Mouse (Mus musculus): ENCODE measurements around the gene Prrg4.
"Not testable (repeated sequence)": the region's sequence is repeated elsewhere in the genome, so short reads cannot be mapped to it uniquely, and the experiment has no call there.

Gene Prrg4

DNA sequence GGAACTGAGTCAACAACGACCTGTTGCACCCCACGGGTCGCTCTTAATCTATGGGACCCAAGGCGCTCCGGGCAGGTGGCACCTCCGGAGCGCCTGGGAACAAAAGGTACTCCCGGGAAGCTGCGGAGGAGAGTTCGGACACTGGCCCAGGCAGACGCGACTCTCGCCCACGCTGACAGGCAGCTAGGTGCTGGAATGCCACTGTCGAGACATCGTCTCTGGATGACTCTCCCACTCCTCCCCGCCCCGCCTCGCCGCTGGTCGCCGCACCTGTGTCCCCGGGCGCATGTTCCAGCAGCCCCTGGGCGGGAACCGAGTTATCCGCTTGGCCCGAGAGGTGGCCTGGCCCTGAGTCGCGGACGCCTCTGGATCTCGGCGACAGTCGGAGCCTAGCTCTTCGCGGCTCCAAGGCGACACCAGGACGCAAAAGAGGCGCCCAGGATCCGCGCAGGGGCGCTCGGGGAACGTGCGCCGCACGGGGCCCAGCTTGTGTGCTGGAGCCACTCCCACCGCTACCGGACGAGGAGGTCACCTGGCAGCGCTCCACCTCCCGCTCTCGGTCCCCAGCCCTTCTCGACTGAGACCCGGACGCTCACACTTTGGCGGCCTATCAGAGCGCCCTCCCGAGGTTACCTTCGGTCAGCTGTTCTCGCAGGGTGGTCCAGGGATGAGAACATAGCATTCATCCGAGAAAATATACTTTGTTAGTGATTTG, at the start of gene Prrg4:
Gene Prrg4 (minus strand): TSS at position 601 of the 715 bp plus-strand sequence.
- DNase-seq, result peak; percentile 13

DNA sequence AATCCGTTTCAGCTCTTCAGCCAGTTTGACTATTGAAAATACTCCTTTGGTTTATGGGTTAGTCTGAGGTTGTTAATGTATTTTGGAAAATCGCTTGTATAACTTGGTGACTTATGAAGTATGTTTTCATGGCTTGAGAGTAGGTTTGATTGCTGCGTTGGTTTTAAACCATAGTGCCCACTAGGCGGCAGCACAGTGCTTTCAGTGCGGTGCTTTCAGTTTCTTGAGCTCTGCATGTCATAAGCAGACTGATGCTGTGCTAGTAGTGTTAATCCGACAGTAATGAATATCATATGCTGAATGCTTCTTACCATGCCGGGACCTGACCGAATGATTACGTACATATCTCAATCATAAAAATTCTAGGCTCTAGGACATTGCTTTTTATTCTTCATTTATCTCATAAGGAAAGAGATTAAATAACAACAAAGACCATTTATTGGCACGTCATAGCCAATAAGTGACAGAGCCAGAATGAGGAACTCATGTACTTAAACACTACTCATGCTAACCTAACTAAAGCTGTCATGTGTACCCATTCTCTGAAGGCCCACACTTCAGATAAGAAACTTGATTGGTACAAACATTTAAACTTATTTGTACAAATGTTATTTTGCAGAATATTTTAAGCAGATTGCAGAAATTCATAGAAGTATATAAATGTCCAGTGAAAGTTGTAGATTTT, 38.3 kb upstream of the Prrg4 start:
- peak; percentile 64 for DNase-seq

- not testable (repeated sequence) for DNase-seq
Observed at GRCm38 (mm10) chr2:104887331-104887730, 37.7 kb upstream of the Prrg4 start.

- DNase-seq, result no peak
Observed at GRCm38 (mm10) chr2:104886109-104886508, 36.4 kb upstream of the Prrg4 start.

DNA sequence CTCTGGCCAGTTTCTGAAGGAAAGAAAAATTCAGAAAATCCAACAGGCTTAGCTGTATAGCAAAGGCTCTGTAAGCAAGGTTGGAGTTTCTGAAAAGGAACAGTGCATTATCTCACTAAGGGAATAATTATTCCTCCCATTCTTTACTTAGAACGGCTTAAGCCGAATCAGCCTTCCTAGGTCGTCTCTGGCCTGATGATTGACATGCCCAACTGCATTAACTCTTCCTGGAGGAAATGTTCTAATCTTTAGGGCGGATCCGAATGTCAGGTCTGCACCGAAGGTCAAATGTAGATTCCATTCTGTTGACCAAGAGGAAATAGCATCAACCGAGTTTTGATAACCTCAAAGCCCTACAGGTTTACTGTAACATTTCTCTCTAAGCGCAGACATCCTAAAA, 29.1 kb upstream of the Prrg4 start:
- no peak for DNase-seq

DNA sequence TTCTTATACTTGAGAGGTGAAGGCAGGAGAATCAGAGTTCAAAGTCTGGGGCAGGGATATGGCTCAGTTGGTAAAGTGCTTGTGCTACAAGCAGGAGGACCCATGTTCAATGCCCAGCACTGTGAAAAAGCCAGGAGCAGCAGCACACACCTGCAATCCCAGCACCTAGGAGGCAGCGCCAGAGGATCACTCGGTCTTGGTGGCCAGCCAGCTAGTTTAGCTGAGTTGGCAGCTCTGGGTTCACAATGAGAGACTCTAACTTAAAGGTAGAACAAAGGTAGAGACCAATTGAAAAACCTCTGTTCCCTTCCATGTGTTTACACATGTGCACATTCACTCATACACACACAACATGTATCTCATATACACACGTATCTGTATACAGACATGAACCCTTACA, 19.4 kb upstream of the Prrg4 start:
- no peak for DNase-seq

- no peak for DNase-seq
Observed at GRCm38 (mm10) chr2:104867282-104867855, 17.7 kb upstream of the Prrg4 start, which contains the start of gene Ccdc73. TSS of gene Ccdc73 (plus strand) at chr2:104867805.

DNA sequence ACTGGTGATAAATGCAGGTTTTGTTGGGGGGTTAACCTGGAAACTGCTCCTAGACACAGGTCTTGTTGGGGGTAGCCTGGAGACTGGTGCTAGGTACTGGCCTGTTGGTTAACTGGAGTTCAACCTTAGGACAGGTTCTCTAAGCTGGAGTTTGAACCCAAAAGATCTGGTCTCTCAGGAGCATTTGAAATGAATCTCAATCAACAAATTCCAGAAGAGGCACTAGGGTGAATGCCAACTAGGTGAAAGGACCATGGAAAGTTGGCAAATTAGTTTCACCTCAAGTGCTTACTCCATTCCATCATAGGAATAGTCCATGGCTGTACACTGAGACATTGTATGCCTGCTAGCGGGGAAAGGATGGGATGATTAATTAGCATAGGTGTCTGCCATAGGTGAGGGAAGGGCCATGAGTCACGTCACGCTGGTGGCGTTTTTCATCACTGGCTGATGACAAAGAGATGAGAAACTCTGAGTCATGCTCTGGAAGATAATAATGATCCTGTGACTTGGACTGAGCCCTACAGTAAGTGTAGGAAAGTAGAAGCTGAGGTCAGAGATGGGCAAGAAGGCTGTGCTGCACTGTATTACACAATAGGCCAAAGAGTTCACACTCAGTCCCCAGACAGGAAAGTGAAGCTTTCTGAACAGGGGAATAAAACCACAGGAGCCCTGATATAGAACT, 14.6 kb upstream of the Prrg4 start:
- DNase-seq, result no peak

GRCm38 (mm10) chr2:104860426-104860825, 10.8 kb upstream of the Prrg4 start:
- DNase-seq, result no peak

DNA sequence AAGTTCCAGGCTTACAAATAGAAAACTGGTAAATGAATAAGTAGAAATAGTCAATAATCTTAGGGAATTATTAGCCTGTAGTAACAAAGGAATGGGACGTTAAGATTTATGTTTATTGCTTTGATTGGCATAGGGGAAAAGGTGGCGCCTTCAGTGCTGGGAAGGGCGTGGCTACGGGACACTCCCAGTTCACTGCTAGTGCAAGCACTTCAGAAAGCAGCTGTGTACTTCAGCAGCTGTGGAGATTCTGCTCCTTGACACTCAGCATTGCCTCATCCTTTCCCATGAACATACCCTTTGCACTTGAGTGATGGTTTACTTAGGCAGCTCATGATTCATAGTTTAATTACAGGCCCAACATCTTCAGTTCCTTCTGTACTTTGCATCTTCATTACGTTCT, 9.4 kb upstream of the Prrg4 start:
- no peak for DNase-seq

DNA sequence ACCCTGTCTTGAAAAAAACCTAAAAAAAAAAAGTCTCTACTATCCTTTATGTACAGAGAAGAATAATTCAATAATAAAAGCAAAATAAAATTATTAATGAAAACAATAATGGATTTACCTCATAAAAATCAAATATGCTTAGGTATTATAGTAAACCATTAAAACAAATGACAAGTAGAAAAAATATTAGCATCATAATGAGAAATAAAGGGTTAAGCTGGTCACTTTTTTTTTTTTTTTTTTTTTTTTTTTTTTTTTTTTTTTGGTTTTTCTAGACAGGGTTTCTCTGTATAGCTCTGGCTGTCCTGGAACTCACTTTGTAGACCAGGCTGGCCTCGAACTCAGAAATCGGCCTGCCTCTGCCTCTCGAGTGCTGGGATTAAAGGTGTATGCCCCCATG, 8.4 kb upstream of the Prrg4 start:
- DNase-seq, result not testable (repeated sequence)

GRCm38 (mm10) chr2:104856218-104856617, 6.5 kb upstream of the Prrg4 start:
- no peak for DNase-seq

DNA sequence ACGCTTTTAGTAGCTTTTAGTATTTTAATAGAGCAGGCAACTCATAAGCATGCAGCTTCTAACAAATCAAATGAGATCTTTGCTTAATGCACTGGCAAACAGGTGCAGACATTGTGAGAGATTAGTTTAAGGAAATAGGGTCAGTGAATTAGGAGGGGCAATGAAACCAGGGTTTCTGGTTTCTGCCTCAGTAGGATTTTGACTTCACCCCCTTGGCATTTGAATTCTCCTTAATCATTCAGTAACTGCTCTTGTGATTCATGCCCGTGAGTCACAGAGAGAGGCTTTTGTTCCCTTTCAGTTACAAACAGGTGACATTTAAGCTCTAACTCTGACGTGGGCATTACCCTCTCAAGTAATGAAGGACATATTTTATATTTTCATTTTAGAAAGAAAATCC, 6.1 kb upstream of the Prrg4 start:
- no peak for DNase-seq

- DNase-seq, result no peak
Observed at GRCm38 (mm10) chr2:104854836-104855235, 5.2 kb upstream of the Prrg4 start.

DNA sequence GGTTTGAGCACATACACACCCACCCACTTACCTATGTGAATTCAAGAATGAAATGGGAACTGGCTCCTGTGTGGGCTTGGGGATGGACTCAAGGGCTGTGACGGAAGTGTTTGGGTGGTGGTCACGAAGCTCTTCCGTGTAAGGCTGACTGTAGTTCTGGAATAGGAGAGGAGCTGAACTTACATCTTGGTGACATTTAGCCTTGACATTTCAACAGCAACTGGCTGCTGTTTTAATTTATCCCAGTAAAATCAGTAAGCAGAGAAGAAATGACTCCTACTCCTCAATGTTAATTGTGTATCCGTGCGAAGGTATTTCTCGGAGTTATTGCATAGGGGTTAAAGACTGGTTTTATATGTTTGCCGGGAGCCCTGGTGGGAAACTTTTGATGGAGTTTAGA, 2.9 kb upstream of the Prrg4 start:
- DNase-seq, result no peak

DNA sequence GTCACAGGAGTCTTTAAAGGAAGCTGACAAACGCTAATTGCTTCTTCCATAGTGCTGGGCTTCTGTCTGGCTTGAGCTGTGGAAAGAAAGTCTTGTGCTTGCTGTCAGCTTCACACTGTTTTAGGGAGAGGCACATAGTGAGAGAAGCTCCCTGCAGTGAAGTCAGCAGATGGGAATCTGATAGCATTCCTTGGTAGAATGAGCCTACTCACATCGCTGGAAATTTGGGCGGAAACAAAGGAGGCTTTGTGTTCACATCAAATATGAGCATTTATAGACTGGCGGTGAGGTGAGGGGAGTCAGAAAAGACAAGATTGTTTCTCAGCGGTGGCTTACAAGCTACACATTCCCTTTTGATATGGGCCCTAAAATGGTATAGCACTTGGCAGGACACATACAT, 2.0 kb upstream of the Prrg4 start:
- DNase-seq, result no peak

- no peak for DNase-seq
Observed at GRCm38 (mm10) chr2:104849991-104850359, 299 bp upstream of the Prrg4 start.

DNA sequence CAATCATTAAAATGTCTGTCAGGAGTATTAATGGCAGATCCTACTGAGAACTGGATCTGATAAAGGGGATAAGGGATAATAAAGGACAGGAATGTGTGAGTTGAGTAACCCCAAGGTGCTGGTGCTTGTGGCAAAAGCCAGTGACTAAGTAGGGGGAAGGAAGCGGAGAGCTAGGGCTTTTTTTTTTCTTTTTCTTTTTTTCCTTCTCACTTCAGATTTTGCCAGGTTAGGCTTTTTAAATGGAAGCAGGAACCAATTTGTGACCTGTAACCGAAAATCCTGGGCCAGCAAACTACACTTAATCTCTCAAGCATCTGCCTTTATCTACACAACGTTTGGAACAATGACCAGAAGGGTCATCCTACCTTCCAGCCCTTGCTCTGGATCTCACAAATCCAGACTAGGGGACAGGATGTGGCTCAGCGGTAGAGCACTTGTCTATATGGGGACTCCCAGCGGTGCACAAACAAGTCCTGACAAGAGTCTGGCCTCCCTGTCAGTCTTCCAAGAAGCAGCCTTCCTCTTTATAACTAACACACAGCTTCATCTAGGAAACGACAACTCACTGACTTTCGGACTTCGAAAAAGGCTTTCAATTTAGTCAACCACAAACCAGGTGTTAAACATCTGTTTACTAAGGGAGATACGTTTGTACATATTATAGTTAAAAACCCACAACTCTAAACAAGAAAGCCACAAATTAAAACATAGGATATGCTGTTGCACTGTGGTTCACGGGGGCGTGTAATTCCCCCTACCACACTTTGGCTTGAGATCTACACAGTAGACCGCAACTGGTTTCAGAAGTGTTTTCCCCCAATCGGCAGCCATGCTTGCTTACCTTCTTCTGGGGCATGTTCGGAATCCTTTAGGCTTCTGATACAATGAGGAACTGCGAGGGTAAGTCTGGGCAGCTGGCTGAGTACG, 1.2 kb downstream of the Prrg4 start:
- no peak for DNase-seq

- DNase-seq, result no peak
Observed at GRCm38 (mm10) chr2:104847645-104848044, 2.0 kb downstream of the Prrg4 start.

- DNase-seq, result no peak
Observed at GRCm38 (mm10) chr2:104846638-104847414, 2.9 kb downstream of the Prrg4 start.

DNA sequence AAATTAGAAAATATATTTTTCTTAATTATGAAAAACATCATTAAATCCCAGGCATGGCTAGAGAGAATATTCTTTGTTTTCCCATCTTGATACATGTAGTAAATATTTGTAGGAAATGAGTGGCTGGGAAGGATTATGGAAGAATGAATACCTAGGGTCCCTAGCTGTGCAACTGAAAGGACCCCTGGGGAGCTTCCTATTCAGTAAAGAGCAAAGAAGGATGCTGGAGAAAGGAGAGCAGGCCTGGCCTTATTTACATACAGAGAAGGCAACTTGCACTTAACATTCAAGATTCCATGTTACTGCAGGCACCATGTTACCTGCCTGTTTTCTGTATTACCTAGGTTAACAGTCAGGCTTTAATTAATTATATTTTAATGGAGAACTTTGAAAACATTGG, 7.1 kb downstream of the Prrg4 start:
- DNase-seq, result no peak

GRCm38 (mm10) chr2:104841736-104842135, 7.9 kb downstream of the Prrg4 start:
- DNase-seq, result no peak
